Mouse (Mus musculus) lung, postnatal 4 days (tissue): ENCODE data around the gene Samd4b.
A peak's percentile ranks its signal among the peaks of the same experiment; 100 is the strongest.

Experiments used
- DNase-seq, 2 experiments: peaks; one replicate each; pipeline ENCODE4 v3.0.0; 2021

The Samd4b gene

GRCm38 (mm10) chr7:28351676-28352191 lies 246.2 kb downstream of the Samd4b start:
- no peak for DNase-seq

DNA sequence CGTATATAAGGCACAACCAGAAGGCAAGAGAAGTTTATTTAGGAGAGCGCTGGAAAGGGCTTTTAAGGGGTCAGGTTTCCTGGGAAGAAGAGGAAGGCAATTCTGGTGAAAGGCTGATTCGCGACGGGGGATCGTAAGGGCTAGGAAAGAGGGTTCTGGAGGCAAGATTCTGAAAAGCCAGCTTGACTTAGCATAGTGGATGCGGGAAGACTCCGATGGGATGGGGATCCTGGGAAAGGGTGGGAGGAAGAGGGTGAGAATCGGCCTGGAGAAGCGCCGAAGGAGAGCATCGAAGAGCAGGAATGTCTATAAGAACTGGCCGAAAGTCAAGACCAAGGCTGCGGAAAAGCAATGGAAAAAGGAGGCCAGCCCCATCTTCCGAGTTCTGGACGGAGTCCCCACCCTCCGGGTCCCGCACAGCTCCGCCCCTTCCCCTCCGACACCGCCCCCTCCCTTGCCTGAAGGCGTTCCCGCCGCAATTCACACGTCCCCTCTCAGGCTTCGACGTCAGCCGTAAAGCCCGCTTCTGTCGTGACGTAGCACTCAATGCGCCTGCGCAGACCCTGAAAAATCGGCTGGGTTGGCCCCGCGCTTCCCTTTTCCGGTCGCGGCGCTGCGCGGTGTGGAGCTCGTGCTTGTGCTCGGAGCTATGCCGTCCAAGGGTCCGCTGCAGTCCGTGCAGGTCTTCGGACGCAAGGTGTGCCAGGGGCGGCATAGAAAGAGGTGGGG lies 247.6 kb downstream of the Samd4b start, which contains the start of gene Rps16:
Gene Rps16, plus strand, starts transcription at position 498 of the 729 bp plus-strand sequence.
- peak; percentile 98 to 100 for DNase-seq
